Mouse (Mus musculus): ENCODE data around the gene Pou6f2. TPM values are rescaled to one million over a fixed set of nuclear protein-coding genes. Genes with fewer than 3 reads are reported as not detected.

Pou6f2 gene
- 19.5 and 19.8 TPM in 2 replicates for polyA plus RNA-seq (2015; fragmentation: Nextera tagmentation; extraction: Ambion mirVana)

GRCm38 (mm10) chr13:18397586-18397985, at the start of gene Pou6f2:
Gene Pou6f2, minus strand, starts transcription at chr13:18397686.
- Histone ChIP-seq H3K27me3 (ENCODE audit: control insufficient read depth, insufficient read depth, low read depth, low read length) (no peaks in the 10 kb centered on the region), H3K4me3 (ENCODE audit: low read depth, low read length) (no peak within 1 kb of the TSS), H3K9ac (ENCODE audit: low read depth, low read length) (no peak within 1 kb of the TSS), H3K4me1 (ENCODE audit: control insufficient read depth, insufficient read depth, low read length) (no peaks in the 10 kb centered on the region), H3K27ac (ENCODE audit: low read length) (no peak within 1 kb of the TSS), H3K4me2 (ENCODE audit: low read length) (no peak within 1 kb of the TSS), H3K36me3 (ENCODE audit: control insufficient read depth, insufficient read depth, low read length) (no peaks in the 10 kb centered on the region), H3K9me3 (replicated peaks; ENCODE audit: control insufficient read depth, low read length, poor library complexity, severe bottlenecking) (no peaks in the 10 kb centered on the region)
- 78% methylated on average over 6 of the region's 6 CpGs for WGBS
- ATAC-seq: no peak

GRCm38 (mm10) chr13:18439858-18440257, 42.4 kb upstream of the Pou6f2 start:
- Histone ChIP-seq H3K4me3 (ENCODE audit: low read depth, low read length) (no peak overlapping the region), H3K27ac (ENCODE audit: low read length) (no peak overlapping the region), H3K4me2 (ENCODE audit: low read length) (no peak overlapping the region), H3K9me3 (replicated peaks; ENCODE audit: control insufficient read depth, low read length, poor library complexity, severe bottlenecking) (no peaks in the 10 kb centered on the region), H3K36me3 (ENCODE audit: control insufficient read depth, insufficient read depth, low read length) (no peaks in the 10 kb centered on the region), H3K9ac (ENCODE audit: low read depth, low read length) (no peak overlapping the region), H3K27me3 (ENCODE audit: control insufficient read depth, insufficient read depth, low read depth, low read length) (no peaks in the 10 kb centered on the region), H3K4me1 (ENCODE audit: control insufficient read depth, insufficient read depth, low read length) (no peaks in the 10 kb centered on the region)
- ATAC-seq: no peak
- WGBS: 82% methylated on average over 3 of the region's 3 CpGs

GRCm38 (mm10) chr13:18387673-18388072, 9.8 kb downstream of the Pou6f2 start:
- no peak overlapping the region for H3K4me3 ChIP-seq (ENCODE audit: low read depth, low read length)
- H3K27ac ChIP-seq (ENCODE audit: low read length): no peak overlapping the region
- WGBS: 80% methylated on average over 4 of the region's 4 CpGs
- H3K27me3 ChIP-seq (ENCODE audit: control insufficient read depth, insufficient read depth, low read depth, low read length): no peaks in the 10 kb centered on the region
- ATAC-seq: no peak
- H3K9me3 ChIP-seq (replicated peaks; ENCODE audit: control insufficient read depth, low read length, poor library complexity, severe bottlenecking): no peaks in the 10 kb centered on the region
- H3K4me1 ChIP-seq (ENCODE audit: control insufficient read depth, insufficient read depth, low read length): no peaks in the 10 kb centered on the region
- H3K36me3 ChIP-seq (ENCODE audit: control insufficient read depth, insufficient read depth, low read length): no peaks in the 10 kb centered on the region
- no peak overlapping the region for H3K9ac ChIP-seq (ENCODE audit: low read depth, low read length)
- H3K4me2 ChIP-seq (ENCODE audit: low read length): no peak overlapping the region

- Histone ChIP-seq H3K9me3 (replicated peaks; ENCODE audit: control insufficient read depth, low read length, poor library complexity, severe bottlenecking) (no peaks in the 10 kb centered on the region), H3K36me3 (ENCODE audit: control insufficient read depth, insufficient read depth, low read length) (no peaks in the 10 kb centered on the region), H3K4me3 (ENCODE audit: low read depth, low read length) (no peak overlapping the region), H3K27me3 (ENCODE audit: control insufficient read depth, insufficient read depth, low read depth, low read length) (no peaks in the 10 kb centered on the region), H3K4me2 (ENCODE audit: low read length) (no peak overlapping the region), H3K9ac (ENCODE audit: low read depth, low read length) (no peak overlapping the region), H3K27ac (ENCODE audit: low read length) (no peak overlapping the region), H3K4me1 (ENCODE audit: control insufficient read depth, insufficient read depth, low read length) (no peaks in the 10 kb centered on the region)
- ATAC-seq: no peak
- WGBS: 34% methylated on average over 2 of the region's 2 CpGs
These were observed 34.1 kb downstream of the Pou6f2 start for GRCm38 (mm10) chr13:18363373-18363772.

GRCm38 (mm10) chr13:18344580-18345333, 52.7 kb downstream of the Pou6f2 start:
- no peaks in the 10 kb centered on the region for H3K36me3 ChIP-seq (ENCODE audit: control insufficient read depth, insufficient read depth, low read length)
- H3K4me1 ChIP-seq (ENCODE audit: control insufficient read depth, insufficient read depth, low read length): no peaks in the 10 kb centered on the region
- no peak overlapping the region for H3K27ac ChIP-seq (ENCODE audit: low read length)
- 81% methylated on average over 4 of the region's 4 CpGs for WGBS
- H3K4me2 ChIP-seq (ENCODE audit: low read length): no peak overlapping the region
- no peak overlapping the region for H3K4me3 ChIP-seq (ENCODE audit: low read depth, low read length)
- ATAC-seq: no peak
- no peaks in the 10 kb centered on the region for H3K27me3 ChIP-seq (ENCODE audit: control insufficient read depth, insufficient read depth, low read depth, low read length)
- no peak overlapping the region for H3K9ac ChIP-seq (ENCODE audit: low read depth, low read length)
- H3K9me3 ChIP-seq (replicated peaks; ENCODE audit: control insufficient read depth, low read length, poor library complexity, severe bottlenecking): no peaks in the 10 kb centered on the region

- H3K27me3 ChIP-seq (ENCODE audit: control insufficient read depth, insufficient read depth, low read depth, low read length): no peaks in the 10 kb centered on the region
- 72% methylated on average over 10 of the region's 10 CpGs for WGBS
- H3K36me3 ChIP-seq (ENCODE audit: control insufficient read depth, insufficient read depth, low read length): no peaks in the 10 kb centered on the region
- H3K9me3 ChIP-seq (replicated peaks; ENCODE audit: control insufficient read depth, low read length, poor library complexity, severe bottlenecking): no peaks in the 10 kb centered on the region
- no peak overlapping the region for H3K4me3 ChIP-seq (ENCODE audit: low read depth, low read length)
- H3K27ac ChIP-seq (ENCODE audit: low read length): no peak overlapping the region
- no peak overlapping the region for H3K4me2 ChIP-seq (ENCODE audit: low read length)
- no peak for ATAC-seq
- H3K4me1 ChIP-seq (ENCODE audit: control insufficient read depth, insufficient read depth, low read length): no peaks in the 10 kb centered on the region
- no peak overlapping the region for H3K9ac ChIP-seq (ENCODE audit: low read depth, low read length)
These were observed 58.5 kb downstream of the Pou6f2 start for GRCm38 (mm10) chr13:18338910-18339501.

GRCm38 (mm10) chr13:18338022-18338421, 59.5 kb downstream of the Pou6f2 start:
- no peak overlapping the region for H3K4me3 ChIP-seq (ENCODE audit: low read depth, low read length)
- H3K36me3 ChIP-seq (ENCODE audit: control insufficient read depth, insufficient read depth, low read length): no peaks in the 10 kb centered on the region
- no peak overlapping the region for H3K27ac ChIP-seq (ENCODE audit: low read length)
- H3K27me3 ChIP-seq (ENCODE audit: control insufficient read depth, insufficient read depth, low read depth, low read length): no peaks in the 10 kb centered on the region
- H3K4me2 ChIP-seq (ENCODE audit: low read length): no peak overlapping the region
- ATAC-seq: no peak
- H3K9me3 ChIP-seq (replicated peaks; ENCODE audit: control insufficient read depth, low read length, poor library complexity, severe bottlenecking): no peaks in the 10 kb centered on the region
- no peak overlapping the region for H3K9ac ChIP-seq (ENCODE audit: low read depth, low read length)
- no peaks in the 10 kb centered on the region for H3K4me1 ChIP-seq (ENCODE audit: control insufficient read depth, insufficient read depth, low read length)
- WGBS: 74% methylated on average over 2 of the region's 2 CpGs

GRCm38 (mm10) chr13:18334035-18334434, 63.5 kb downstream of the Pou6f2 start:
- Histone ChIP-seq H3K4me1 (ENCODE audit: control insufficient read depth, insufficient read depth, low read length) (no peaks in the 10 kb centered on the region), H3K4me2 (ENCODE audit: low read length) (no peak overlapping the region), H3K4me3 (ENCODE audit: low read depth, low read length) (no peak overlapping the region), H3K27me3 (ENCODE audit: control insufficient read depth, insufficient read depth, low read depth, low read length) (no peaks in the 10 kb centered on the region), H3K27ac (ENCODE audit: low read length) (no peak overlapping the region), H3K9me3 (replicated peaks; ENCODE audit: control insufficient read depth, low read length, poor library complexity, severe bottlenecking) (no peaks in the 10 kb centered on the region), H3K9ac (ENCODE audit: low read depth, low read length) (no peak overlapping the region), H3K36me3 (ENCODE audit: control insufficient read depth, insufficient read depth, low read length) (no peaks in the 10 kb centered on the region)
- WGBS: 86% methylated on average over 4 of the region's 4 CpGs
- ATAC-seq: no peak

- no peak for ATAC-seq
- no peaks in the 10 kb centered on the region for H3K4me1 ChIP-seq (ENCODE audit: control insufficient read depth, insufficient read depth, low read length)
- WGBS: 60% methylated on average over 1 of the region's 1 CpGs
These were observed 64.9 kb downstream of the Pou6f2 start for GRCm38 (mm10) chr13:18332596-18332995.

More at GRCm38 (mm10) chr13:18332596-18332995, 64.9 kb downstream of the Pou6f2 start:
- Histone ChIP-seq H3K27me3 (ENCODE audit: control insufficient read depth, insufficient read depth, low read depth, low read length) (no peaks in the 10 kb centered on the region), H3K4me2 (ENCODE audit: low read length) (no peak overlapping the region), H3K9me3 (replicated peaks; ENCODE audit: control insufficient read depth, low read length, poor library complexity, severe bottlenecking) (no peaks in the 10 kb centered on the region), H3K27ac (ENCODE audit: low read length) (no peak overlapping the region), H3K4me3 (ENCODE audit: low read depth, low read length) (no peak overlapping the region), H3K36me3 (ENCODE audit: control insufficient read depth, insufficient read depth, low read length) (no peaks in the 10 kb centered on the region), H3K9ac (ENCODE audit: low read depth, low read length) (no peak overlapping the region)

Data from midbrain, embryonic 16.5 days (tissue).